Comparison of ENCODE assay signal across 18 mouse cellular contexts in genomic region chr17:74963222-74963621, GRCm38 (mm10).
"Had no signal": no experiment of that assay in that cellular context is flagged by ENCODE, and none has a peak within 500 bp of the region (broad histone marks: within the 10 kb centered on the region; RNA-seq: fewer than 3 reads in every experiment).

No protein-coding gene starts in this region.

- H3K4me3 ChIP-seq: limb, embryonic 10.5 days; limb, embryonic 13.5 days; liver, embryonic 13.5 days; midbrain, embryonic 10.5 days; midbrain, embryonic 13.5 days; neural tube, embryonic 12.5 days; neural tube, embryonic 15.5 days had no signal

- H3K9ac ChIP-seq: limb, embryonic 13.5 days; liver, embryonic 13.5 days; midbrain, embryonic 13.5 days; neural tube, embryonic 12.5 days; neural tube, embryonic 15.5 days had no signal

- H3K27ac ChIP-seq: limb, embryonic 10.5 days; limb, embryonic 13.5 days; liver, embryonic 13.5 days; midbrain, embryonic 10.5 days; midbrain, embryonic 13.5 days; neural tube, embryonic 12.5 days; neural tube, embryonic 15.5 days had no signal

- ATAC-seq: midbrain, embryonic 13.5 days; midbrain, embryonic 16.5 days had no signal

- H3K9me3 ChIP-seq: limb, embryonic 10.5 days; limb, embryonic 13.5 days; liver, embryonic 13.5 days; midbrain, embryonic 10.5 days; midbrain, embryonic 13.5 days; neural tube, embryonic 12.5 days; neural tube, embryonic 15.5 days had no signal

- H3K27me3 ChIP-seq: limb, embryonic 13.5 days; liver, embryonic 13.5 days; midbrain, embryonic 13.5 days; neural tube, embryonic 12.5 days; neural tube, embryonic 15.5 days had no signal

- DNase-seq: kidney, adult 18-20 months; kidney, adult 9 months; kidney, postnatal 14 days; kidney, postnatal 4 days; liver; liver, embryonic 13.5 days; lung, adult 2 months; lung, postnatal 14 days; lung, postnatal 4 days; thymus, adult 2 months; thymus, postnatal 14 days had no signal

- H3K4me2 ChIP-seq: limb, embryonic 13.5 days; liver, embryonic 13.5 days; midbrain, embryonic 13.5 days; neural tube, embryonic 12.5 days; neural tube, embryonic 15.5 days had no signal

- H3K36me3 ChIP-seq: limb, embryonic 10.5 days; limb, embryonic 13.5 days; liver, embryonic 13.5 days; midbrain, embryonic 10.5 days; midbrain, embryonic 13.5 days; neural tube, embryonic 12.5 days; neural tube, embryonic 15.5 days had no signal
